Mouse (Mus musculus) gastrocnemius, adult 2 months (tissue): Measurements from ENCODE around the gene Ccdc159. TPM values are rescaled to one million over a fixed set of nuclear protein-coding genes. Genes with fewer than 3 reads are reported as not detected.

ENCODE experiments used
- DNase-seq: peaks from one replicate; pipeline ENCODE4 v3.0.0; 2022
- H3K27ac ChIP-seq: fragments of 200-600 bp; 2 replicates; pipeline ENCODE4 v1.8.1; 2022; ENCODE audit warnings: mild to moderate bottlenecking
- H3K4me3 ChIP-seq: fragments of 200-600 bp; 2 replicates; pipeline ENCODE4 v1.8.1; 2022; ENCODE audit warnings: mild to moderate bottlenecking, moderate library complexity
- CTCF ChIP-seq: fragments of 200-600 bp; IDR thresholded peaks from 2 replicates; pipeline ENCODE4 v1.8.1; 2022; ENCODE audit warnings: antibody characterized with exemption, mild to moderate bottlenecking, moderate library complexity
- intact Hi-C: fragments of 180-260 bp; cut with DNase I; formaldehyde crosslinking; loops from one replicate; pipeline ENCODE4 v1.15.1; 2025
- total RNA-seq, 2 experiments: library from RNA; stranded (reverse); gene quantifications; 2 replicates each; pipeline ENCODE4 v1.2.3; 2021

Ccdc159 gene
- total RNA-seq, 2 experiments from 2014 or later, result 0.66 to 1.1 TPM

DNA sequence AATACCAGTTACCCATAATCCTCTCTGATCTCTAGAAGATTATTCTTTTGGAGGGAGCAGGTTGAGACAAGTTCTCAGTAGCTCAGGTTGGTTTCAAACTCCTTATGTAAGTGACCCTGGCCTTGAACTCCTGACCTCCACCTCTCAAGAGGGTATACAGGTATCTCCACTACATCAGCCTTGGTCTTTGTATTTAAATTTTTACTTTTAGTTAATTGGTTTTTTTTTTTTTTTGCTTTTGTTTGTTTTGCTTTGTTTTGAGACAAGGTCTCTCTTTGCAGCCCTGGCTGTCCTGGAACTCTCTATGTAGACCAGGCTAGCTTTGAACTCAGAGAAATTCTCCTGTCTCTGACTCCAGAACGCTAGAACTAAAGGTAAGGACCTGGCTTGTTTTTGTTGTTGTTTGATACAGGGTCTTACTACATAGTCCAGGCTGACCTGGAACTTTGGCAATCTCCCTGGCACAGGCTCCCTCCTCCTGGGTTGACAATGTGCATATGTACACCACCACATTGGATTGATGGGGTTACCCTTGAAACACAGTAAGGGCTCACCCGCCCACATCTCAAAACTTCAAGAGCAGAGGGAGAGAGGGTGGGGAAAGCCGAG is 3.7 kb upstream of the Ccdc159 start:
- peak overlapping the region; percentile 76 for H3K27ac ChIP-seq
- intact Hi-C loops, result no loop called here

DNA sequence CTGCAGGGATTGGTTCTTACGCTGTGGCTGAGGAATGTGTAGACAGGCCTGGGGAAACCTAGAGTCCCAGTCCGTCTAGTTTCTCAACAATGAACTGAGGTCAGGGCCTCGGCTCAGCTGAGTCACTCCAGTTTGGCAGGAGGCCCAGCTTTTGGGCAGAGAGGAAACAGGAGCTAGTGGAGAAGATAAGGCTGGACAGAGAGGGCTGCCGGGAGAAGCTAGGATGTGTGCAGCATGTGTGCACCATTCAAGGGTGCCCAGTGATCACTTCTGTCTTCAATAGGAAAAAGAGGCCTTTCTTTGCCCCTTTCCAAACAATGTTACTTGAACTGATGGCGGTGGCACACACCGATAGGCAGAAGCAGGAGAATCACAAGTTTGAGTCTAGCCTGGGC is 3.2 kb upstream of the Ccdc159 start:
- intact Hi-C loops, result no loop called here
- peak; percentile 91 for DNase-seq
- H3K27ac ChIP-seq, result peak overlapping the region; percentile 76
- TF ChIP-seq CTCF, result no peak
- H3K4me3 ChIP-seq, result no peak overlapping the region

More for the DNA sequence above, 3.7 kb upstream of the Ccdc159 start:
- no peak for TF ChIP-seq CTCF
- DNase-seq, result no peak
- no peak overlapping the region for H3K4me3 ChIP-seq

GRCm38 (mm10) chr9:21925034-21925433 is 2.2 kb upstream of the Ccdc159 start:
- intact Hi-C loops, result no loop called here
- Histone ChIP-seq H3K4me3 (no peak overlapping the region), H3K27ac (peak overlapping the region; percentile 76; the same call in 1 of the 2 replicates)
- DNase-seq, result no peak
- TF ChIP-seq CTCF, result no peak

DNA sequence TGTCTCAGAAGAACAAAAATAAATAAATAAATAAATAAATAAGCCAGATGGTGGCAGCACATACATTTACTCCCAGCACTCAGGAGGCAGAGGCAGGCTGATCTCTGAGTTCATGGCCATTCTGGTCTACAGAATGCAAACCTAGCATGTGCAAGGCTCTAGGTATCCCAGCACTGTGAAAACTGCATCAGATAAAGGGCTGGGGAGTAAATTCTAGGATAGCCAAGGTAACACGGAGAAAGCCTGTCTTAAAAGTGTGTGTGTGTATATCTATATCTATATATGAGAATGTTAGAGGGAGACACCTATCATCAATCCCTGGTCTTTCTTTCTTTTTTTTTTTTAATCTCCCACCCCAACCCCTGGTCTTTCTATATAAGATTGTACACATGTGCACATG is 1.8 kb upstream of the Ccdc159 start:
- no peak for TF ChIP-seq CTCF
- DNase-seq, result no peak
- no peak overlapping the region for H3K27ac ChIP-seq
- H3K4me3 ChIP-seq, result no peak overlapping the region
- intact Hi-C loops, result no loop called here

DNA sequence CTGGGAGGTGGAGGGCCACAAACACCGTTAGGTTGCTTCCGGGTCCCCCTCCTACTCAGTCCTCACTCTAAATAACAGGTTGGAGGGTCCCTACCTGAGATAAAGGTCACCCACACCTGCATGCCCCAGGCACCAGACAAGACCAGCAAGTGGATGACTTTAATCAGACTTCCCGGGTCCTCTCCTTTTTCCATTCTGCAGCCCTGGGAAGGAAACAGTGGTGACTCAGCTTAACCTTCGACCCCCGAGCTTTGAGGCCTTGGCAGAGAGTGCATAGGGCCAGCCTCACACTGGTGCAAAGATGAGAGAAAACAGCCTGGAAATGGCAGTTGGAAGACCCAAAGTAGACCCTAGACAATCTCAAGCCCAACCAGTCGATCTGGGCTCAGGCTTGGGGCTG is 1.1 kb upstream of the Ccdc159 start:
- no peak for TF ChIP-seq CTCF
- Histone ChIP-seq H3K4me3 (peak overlapping the region; percentile 74), H3K27ac (peak overlapping the region; percentile 83; the same call in 1 of the 2 replicates)
- intact Hi-C loops, result no loop called here
- DNase-seq, result no peak

DNA sequence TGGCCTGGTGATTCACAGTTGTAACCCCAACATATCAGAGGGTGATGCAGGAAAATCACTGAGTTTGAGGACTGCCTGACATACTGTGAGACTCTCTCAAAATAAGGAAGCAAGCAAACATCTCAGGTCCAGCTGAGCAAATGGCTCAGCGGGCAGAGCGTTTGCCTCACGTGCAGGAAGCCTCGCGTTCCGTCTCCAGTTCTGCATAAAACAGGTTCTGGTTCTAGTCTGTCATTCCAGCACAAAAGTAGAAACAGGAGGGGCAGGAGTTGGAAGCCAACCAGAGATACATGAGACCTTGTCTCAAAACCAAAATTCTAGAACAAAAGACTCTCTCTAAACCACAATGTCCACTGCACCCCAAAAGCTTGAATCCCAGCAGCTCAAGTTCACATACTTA is 487 bp upstream of the Ccdc159 start:
- TF ChIP-seq CTCF, result no peak
- H3K4me3 ChIP-seq, result peak overlapping the region; percentile 74
- intact Hi-C loops, result loop anchor here (1.0 kb wide), 1 partner anchor 31 kb away; no protein-coding TSS in a partner anchor
- H3K27ac ChIP-seq, result peak overlapping the region; percentile 83
- DNase-seq, result no peak

DNA sequence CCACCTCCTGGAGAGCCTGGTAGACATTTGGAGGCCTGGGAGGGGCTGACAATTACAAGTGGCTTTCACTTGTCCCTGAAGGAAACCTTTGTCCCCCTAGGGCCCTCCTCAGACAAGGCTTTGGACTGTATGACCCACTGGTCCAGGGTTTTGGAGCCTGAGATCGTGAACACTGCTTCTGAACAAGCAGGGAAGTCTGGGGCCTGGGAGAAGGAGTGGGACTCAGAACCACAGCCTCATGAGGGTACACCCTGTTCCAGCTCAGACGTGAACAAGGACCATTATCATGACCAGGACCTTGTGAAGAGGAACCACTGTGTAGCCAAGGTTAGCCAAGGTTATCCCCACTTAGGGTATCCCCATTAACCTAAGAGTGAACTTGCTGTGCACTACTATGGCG is 1.9 kb downstream of the Ccdc159 start:
- Histone ChIP-seq H3K4me3 (no peak overlapping the region), H3K27ac (no peak overlapping the region)
- TF ChIP-seq CTCF, result no peak
- no peak for DNase-seq
- intact Hi-C loops, result no loop called here

DNA sequence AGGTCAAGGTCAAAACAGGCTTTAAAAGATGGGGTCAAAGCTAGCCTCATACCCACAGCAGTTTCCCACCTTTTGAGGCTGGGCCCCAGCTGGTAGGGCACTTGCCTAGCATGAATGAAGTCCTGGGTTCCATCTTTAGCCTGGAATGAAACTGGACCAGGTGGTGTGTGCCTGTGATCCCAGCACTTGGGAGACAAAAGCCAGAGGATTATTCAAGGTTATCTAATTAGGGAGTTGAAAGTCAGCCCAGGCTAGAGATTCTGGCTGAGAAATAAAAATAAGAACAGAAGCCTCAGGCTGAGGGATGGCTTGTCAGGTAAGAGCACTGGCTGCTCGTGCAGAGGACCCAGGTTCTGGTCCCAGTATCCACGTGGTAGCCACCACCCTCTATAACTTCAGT is 4.7 kb downstream of the Ccdc159 start:
- intact Hi-C loops, result no loop called here
- no peak for DNase-seq
- Histone ChIP-seq H3K27ac (no peak overlapping the region), H3K4me3 (no peak overlapping the region)
- no peak for TF ChIP-seq CTCF

DNA sequence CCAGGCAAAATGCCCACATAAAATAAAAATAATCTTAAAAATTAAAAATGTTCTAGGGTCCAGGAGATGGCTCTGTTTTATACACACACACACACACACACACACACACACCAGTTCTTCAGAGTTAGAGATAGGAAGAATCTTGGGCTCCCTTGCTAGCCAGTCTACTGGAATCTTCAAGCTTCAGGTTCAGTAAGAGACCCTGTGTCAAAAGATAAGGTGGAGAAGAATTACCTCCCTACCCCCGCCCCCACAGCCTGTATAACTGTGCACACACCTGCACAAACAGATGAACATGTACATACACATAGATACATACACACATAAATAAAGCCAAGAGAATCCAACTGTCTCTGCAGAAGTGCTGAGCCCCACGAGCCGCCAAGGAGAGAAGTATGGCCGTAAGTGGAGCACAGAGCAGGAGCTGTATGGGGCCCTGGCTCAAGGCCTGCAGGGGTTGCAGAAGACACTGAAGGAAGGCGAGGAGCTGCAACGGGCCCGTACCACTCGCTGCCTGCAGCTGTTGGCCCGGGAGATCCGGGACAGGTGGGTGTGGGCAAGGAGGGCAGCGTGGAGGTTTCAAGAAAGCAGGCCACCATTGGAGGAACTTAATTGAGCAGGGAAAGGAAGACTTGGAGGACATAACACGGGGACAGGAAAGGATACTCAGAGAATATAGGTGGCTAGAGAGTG is 5.3 kb downstream of the Ccdc159 start:
- Histone ChIP-seq H3K27ac (no peak overlapping the region), H3K4me3 (no peak overlapping the region)
- DNase-seq, result no peak
- no peak for TF ChIP-seq CTCF
- intact Hi-C loops, result no loop called here

- H3K4me3 ChIP-seq, result no peak overlapping the region
- DNase-seq, result no peak
- no peak for TF ChIP-seq CTCF
- intact Hi-C loops, result no loop called here
- H3K27ac ChIP-seq, result no peak overlapping the region
Measured at GRCm38 (mm10) chr9:21934021-21934420, 6.8 kb downstream of the Ccdc159 start.

- intact Hi-C loops, result no loop called here
- no peak for TF ChIP-seq CTCF
- no peak for DNase-seq
- no peak overlapping the region for H3K4me3 ChIP-seq
- H3K27ac ChIP-seq, result no peak overlapping the region
Measured at GRCm38 (mm10) chr9:21935466-21936131, 8.3 kb downstream of the Ccdc159 start.

GRCm38 (mm10) chr9:21936692-21937570 is 9.7 kb downstream of the Ccdc159 start, which contains the start of gene Plppr2:
TSS of gene Plppr2 (plus strand) at chr9:21937033.
- Histone ChIP-seq H3K27ac (peak within 1 kb of the TSS; percentile 41; the same call in 1 of the 2 replicates), H3K4me3 (peak within 1 kb of the TSS; percentile 77)
- DNase-seq, result peak; percentile 94
- intact Hi-C loops, result no loop called here
- TF ChIP-seq CTCF, result no peak
